Mouse (Mus musculus) cortical plate, adult 2 months (tissue): Measurements from ENCODE around the gene Ripk3.

ENCODE experiments used
- CTCF ChIP-seq: fragments of 200-500 bp; IDR thresholded peaks from 2 replicates; pipeline ENCODE4 v1.5.1; 2011; ENCODE audit warnings: mild to moderate bottlenecking, control low read depth, low read length; ENCODE audit not compliant: insufficient read depth; ENCODE audit errors: extremely low read depth
- POLR2A ChIP-seq: fragments of 200-500 bp; IDR thresholded peaks from 2 replicates; pipeline ENCODE4 v1.6.1; 2011; ENCODE audit warnings: mild to moderate bottlenecking, low read length, control low read depth; ENCODE audit not compliant: insufficient read depth; ENCODE audit errors: extremely low read depth

GRCm38 (mm10) chr14:55830331-55830730 lies 41.7 kb upstream of the Ripk3 start:
- TF ChIP-seq POLR2A, result no peak
- TF ChIP-seq CTCF, result no peak
